Mouse (Mus musculus) embryonic stem cell, embryonic (primary cell): ENCODE data around the gene Rab11fip4.

Experiments
- CTCF ChIA-PET, 4 experiments: fragments of 300-600 bp in 2 of 4; fragments of 350-600 bp in 2 of 4; sonication (Branson Sonifier 250); formaldehyde crosslinking; loops; one replicate each; lab custom pipeline; 2022; ENCODE audit warnings: inconsistent platforms in 2 of 4; lab: Charles Lee
- POLR2A ChIA-PET, 4 experiments: fragments of 300-600 bp in 2 of 4; fragments of 350-600 bp in 2 of 4; sonication (Branson Sonifier 250); formaldehyde crosslinking; loops; one replicate each; lab custom pipeline; 2022; ENCODE audit warnings: antibody characterized with exemption in 4 of 4, inconsistent platforms in 1 of 4; lab: Charles Lee

Gene Rab11fip4

GRCm38 (mm10) chr11:79737865-79738502, 147.0 kb downstream of the Rab11fip4 start:
- CTCF ChIA-PET = interaction anchor here in 3 of 4 experiments (0.6 to 1.1 kb wide), 3 partner anchors 25 to 113 kb away, joined by 3 to 13 read pairs (median 4); no protein-coding TSS in a partner anchor
- POLR2A ChIA-PET = interaction anchor here in 3 of 4 experiments (0.6 to 3.9 kb wide), 13 partner anchors 8 to 124 kb away, joined by 3 to 14 read pairs (median 4); no protein-coding TSS in a partner anchor

- CTCF ChIA-PET = interaction anchor here in 1 of 4 experiments (1.0 to 1.1 kb wide), 2 partner anchors 14 to 92 kb away, joined by 3 to 13 read pairs; no protein-coding TSS in a partner anchor
Observed at GRCm38 (mm10) chr11:79738725-79739558, 147.9 kb downstream of the Rab11fip4 start.

GRCm38 (mm10) chr11:79740740-79741512, 149.9 kb downstream of the Rab11fip4 start:
- CTCF ChIA-PET = no interaction called here
- POLR2A ChIA-PET = interaction anchor here in 2 of 4 experiments (1.0 to 3.9 kb wide), 4 partner anchors 10 to 11 kb away, joined by 3 to 14 read pairs (median 8); no protein-coding TSS in a partner anchor

More at GRCm38 (mm10) chr11:79738725-79739558, 147.9 kb downstream of the Rab11fip4 start:
- POLR2A ChIA-PET = interaction anchor here in 3 of 4 experiments (0.5 to 3.9 kb wide), 13 partner anchors 9 to 444 kb away, joined by 3 to 14 read pairs (median 5); no protein-coding TSS in a partner anchor

GRCm38 (mm10) chr11:79746552-79747102, 155.6 kb downstream of the Rab11fip4 start:
- CTCF ChIA-PET = interaction anchor here in 1 of 4 experiments (1.4 kb wide), 1 partner anchor 12 kb away, joined by 3 read pairs; no protein-coding TSS in a partner anchor

More at GRCm38 (mm10) chr11:79746552-79747102, 155.6 kb downstream of the Rab11fip4 start:
- POLR2A ChIA-PET = interaction anchor here in 2 of 4 experiments (0.5 to 2.1 kb wide), 15 partner anchors 9 to 188 kb away, joined by 3 to 8 read pairs (median 3); no protein-coding TSS in a partner anchor
